Mouse (Mus musculus) left cerebral cortex, postnatal 4 days (tissue): ENCODE results near the gene Cul3. TPM values are rescaled to one million over a fixed set of nuclear protein-coding genes. Genes with fewer than 3 reads are reported as not detected.
"Not testable (repeated sequence)": the region's sequence is repeated elsewhere in the genome, so short reads cannot be mapped to it uniquely, and the experiment has no call there.

Experiments used
- DNase-seq: peaks from one replicate; pipeline ENCODE4 v3.0.0-alpha.2; 2022
- intact Hi-C: fragments of 180-260 bp; cut with DNase I; formaldehyde crosslinking; loops from one replicate; pipeline ENCODE4 v1.15.1; 2025
- total RNA-seq, 2 experiments: library from RNA; stranded (reverse); gene quantifications; 2 replicates each; pipeline ENCODE4 v1.2.3; 2021

Cul3 gene
- 100 to 1,000 TPM; 139 to 153 TPM for total RNA-seq

- DNase-seq, result peak; percentile 100
- intact Hi-C loops, result no loop called here
Measured at GRCm38 (mm10) chr1:80340436-80341376, at the start of gene Cul3. Cul3 (minus strand) TSS chr1:80340480.

GRCm38 (mm10) chr1:80389518-80389917 is 49.2 kb upstream of the Cul3 start:
- intact Hi-C loops, result loop anchor here (10.0 kb wide), 1 partner anchor 115 kb away; no protein-coding TSS in a partner anchor
- DNase-seq, result no peak

DNA sequence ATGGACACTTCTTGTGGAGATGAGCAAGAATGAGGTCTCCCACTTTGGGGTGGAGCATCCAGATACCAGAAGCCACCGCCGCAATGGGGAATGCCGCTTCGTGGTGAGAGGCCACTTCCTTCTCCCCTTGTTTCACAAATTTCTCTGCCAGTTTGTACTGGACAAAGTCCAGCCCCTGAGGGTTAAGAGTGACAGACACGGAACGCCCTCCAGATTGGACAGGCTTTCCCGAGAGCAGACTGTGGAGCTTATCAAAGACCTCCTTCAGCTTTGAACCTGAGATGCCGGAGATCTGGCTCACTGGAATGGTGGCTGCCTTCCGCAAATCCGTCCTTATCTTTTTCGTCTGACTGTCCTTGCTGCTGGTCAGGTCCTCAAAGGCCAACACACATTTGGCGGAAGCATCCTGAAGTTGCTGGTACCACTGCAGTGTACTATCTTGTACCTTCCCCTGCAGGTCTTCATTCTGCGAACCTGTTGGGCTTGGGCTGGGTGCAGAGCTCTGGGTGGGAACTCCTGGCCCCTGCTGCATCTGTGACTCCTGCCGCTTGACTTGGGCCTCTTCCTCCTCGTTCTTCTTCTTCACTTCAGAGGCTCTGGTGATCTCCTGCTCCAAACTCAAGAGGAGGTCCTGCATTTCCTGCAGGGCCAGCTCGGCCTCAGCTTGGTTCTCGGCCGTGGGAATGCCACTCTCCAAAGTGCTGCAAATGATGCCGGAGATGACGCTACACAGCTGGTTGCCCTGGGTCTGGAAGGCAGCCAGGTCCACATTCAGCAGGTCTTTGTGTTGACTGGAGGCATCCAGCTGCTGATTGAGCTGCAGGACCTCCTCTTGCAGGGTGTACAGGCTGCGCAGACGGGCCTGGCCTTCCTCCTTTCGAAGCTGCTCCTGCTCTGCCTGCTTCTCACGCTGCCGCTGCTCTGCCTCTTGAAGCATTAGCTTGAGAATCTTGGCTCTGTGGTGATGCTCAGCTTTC is 43.6 kb upstream of the Cul3 start:
- intact Hi-C loops, result loop anchor here (10.0 kb wide), 1 partner anchor 121 kb away; no protein-coding TSS in a partner anchor

DNA sequence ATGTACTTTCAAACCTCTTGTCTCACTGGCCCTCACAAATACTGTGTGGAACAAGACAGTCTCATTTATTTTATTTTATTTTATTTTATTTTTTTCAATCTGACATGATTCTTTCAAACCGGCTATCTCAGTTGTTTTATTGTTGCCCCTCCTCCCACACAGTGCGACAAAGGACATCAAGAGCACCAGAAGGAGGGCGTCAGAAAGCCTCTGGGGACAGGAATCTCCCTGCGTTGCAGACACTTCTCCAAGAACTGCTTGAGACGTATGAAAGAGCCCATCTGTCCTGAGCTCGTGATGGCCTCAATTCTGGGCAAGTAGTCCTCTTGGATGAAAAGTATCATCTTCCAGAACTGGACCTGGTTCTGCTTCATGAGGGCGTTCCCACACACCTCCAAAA is 42.6 kb upstream of the Cul3 start:
- no peak for DNase-seq
- intact Hi-C loops, result loop anchor here (10.0 kb wide), 1 partner anchor 122 kb away; no protein-coding TSS in a partner anchor

More for the DNA sequence above, 43.6 kb upstream of the Cul3 start:
- DNase-seq, result peak; percentile 15

DNA sequence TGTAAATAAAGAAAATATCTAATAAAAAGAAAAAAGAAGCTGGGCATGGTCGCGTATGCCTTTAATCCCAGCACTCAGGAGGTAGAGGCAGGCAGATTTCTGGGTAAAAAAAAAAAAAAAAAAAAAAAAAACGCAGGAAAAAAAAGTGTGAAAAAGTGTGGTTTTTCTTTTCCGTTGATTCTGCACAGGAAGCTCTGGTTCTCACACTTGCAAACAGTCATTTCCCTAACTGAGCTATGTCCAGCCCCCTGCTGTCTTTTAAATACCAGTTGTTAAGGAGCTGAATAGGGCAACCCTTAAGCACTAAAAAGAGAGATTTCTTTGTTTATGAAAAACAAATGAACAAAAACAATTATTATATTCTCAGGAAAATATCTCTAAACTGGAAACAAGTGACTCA is 41.0 kb upstream of the Cul3 start:
- intact Hi-C loops, result loop anchor here (10.0 kb wide), 1 partner anchor 123 kb away; no protein-coding TSS in a partner anchor
- DNase-seq, result no peak

DNA sequence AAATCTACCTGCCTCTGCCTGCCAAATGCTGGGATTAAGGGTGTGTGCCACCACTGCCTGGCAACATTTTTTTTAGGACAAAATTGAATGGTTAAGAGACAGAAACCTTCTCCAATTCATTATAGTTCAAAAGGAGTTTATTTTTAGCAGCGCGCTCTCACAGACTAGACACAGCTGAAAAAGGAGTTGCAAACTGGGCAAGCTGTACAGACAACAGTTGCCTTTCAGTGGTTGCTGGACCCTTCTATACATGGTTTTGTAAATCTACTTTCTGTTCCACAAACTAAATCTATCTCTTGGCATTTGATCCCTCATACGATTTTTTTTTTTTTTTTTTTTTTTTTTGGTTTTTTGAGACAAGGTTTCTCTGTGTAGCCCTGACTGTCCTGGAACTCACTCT is 31.7 kb upstream of the Cul3 start:
- no peak for DNase-seq
- intact Hi-C loops, result no loop called here

- intact Hi-C loops, result no loop called here
- no peak for DNase-seq
Measured at GRCm38 (mm10) chr1:80371189-80371889, 31.1 kb upstream of the Cul3 start.

- intact Hi-C loops, result no loop called here
- DNase-seq, result no peak
Measured at GRCm38 (mm10) chr1:80363486-80363885, 23.2 kb upstream of the Cul3 start.

DNA sequence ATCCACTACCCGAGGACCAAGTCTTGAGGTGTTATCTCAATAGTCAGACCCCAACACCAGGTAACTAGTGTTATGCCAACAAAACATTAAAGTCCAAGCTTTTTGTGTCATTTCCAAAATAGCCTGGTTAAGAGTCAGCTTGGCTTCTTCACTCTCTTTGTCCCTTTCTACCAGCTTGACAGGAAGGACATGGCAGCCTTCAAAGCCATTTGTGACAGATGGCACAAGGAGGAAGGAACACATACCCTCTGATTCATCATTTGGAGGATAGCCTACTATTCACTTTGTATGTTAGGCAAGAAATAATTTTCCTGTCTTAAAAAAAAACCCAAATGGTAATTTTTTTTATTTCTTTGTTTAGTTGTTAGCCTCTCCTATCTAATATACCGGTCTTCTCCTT is 22.7 kb upstream of the Cul3 start:
- no peak for DNase-seq
- intact Hi-C loops, result no loop called here

DNA sequence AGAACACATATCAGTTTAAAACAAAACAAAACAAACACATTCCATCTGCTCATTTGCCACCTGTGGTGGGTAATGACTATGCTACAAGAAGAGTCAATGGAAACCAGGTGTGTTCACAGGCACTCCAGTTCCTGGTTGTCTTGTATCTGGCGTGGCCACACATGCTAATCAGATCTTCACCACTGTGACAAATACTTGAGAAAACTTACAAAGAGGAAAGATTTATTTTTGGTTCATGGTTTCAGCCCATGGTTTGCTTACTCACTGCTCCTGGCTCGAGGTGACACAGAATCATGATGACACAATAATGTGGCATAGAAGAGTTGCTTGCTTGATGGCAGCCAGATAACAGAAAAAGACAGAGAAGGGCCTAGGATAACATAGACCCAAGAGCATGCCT is 22.1 kb upstream of the Cul3 start:
- intact Hi-C loops, result no loop called here
- DNase-seq, result no peak

- intact Hi-C loops, DNase-seq: not testable (repeated sequence)
Measured at GRCm38 (mm10) chr1:80361771-80362170, 21.5 kb upstream of the Cul3 start.

DNA sequence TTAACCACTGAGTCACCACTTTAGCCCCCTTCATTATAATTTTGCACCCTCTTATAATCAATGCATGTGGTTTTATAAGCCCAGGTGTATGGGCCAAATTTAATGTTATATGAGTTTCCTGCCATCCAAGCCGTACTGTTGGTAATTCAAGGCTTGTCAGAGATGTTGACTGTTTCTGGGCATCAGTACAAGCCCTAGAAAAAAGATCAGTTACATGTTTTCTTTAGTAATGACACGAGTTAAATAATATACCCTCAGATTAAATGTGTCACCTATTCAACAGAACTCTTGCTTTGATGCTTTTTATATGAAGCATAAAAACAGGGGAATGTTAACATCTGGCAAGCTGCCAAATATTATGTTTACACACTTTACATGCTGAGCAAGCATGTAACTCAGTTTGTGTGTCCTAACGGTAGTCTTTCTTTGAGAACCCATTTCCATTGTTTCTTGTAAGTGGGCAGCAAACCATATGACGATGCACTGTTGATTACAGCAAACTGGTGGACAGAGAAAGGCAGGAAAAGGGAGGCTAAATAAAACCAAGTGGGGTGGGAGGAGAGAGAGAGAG is 19.8 kb upstream of the Cul3 start:
- no peak for DNase-seq
- intact Hi-C loops, result no loop called here

DNA sequence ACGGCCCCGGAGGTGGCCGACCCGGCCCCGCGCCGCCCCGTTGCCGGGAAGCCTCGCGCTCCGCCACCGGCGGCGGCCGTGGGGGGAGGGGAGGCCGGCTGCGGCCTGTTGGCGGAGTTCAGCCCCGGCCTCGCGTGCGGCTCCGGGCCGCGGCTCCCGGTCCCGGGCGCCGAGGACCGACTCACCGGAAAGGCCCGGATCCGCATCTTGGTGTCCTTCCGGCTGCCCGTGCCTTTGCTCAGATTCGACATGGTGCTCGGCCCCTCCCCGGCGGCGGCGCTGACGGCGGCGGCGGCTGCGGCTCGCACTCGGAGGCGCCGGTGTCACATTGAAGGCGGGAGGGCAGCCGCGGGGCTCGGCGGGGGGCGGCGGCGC is 232 bp downstream of the Cul3 start:
- peak; percentile 66 for DNase-seq
- intact Hi-C loops, result no loop called here

DNA sequence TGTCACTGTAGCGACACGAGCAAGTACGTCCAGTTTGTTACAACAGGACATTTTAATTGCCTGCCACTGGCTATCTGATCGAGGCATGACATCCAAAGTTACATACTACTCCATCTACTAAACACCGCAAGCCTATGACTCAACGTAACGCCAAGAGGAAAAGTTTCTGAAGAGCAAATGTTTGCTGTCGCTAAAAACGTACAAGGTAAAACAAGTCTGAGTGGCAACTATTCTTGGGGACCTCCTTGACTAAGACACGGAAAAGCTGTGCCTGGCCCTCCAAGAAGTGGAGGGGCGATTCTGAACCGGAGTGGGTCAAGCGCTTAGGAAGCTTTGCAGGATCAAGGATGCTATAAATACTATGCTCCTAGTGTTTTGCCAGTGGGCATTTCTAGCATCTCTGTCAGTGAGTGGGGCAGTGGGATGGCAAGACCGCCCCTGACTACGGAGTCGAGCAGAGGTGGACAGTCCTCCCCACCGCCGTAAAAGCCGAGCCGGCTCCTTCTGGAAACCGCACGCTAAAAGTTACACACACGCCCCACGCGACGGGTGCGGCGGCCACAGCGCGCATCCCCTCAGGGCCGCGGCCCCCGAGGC is 757 bp downstream of the Cul3 start:
- intact Hi-C loops, result no loop called here
- DNase-seq, result peak; percentile 32

DNA sequence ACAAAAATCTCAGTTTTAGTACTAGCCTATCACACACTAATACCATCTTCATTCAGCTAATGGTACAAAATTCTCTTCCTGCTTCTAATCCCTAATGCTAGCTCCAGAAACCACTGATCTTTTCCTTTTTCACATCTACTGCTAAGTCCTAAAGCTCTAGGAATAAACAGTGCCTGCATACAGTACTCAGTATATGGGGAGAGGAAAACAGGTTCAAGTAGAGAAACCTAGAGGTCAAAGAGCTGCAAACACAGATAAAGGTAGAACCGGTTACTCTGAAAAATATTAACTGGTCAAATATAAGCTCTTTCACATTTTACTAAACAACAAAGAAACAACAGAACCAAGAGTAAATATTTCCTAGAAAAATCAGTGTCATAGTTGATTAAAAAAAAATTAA is 1.9 kb downstream of the Cul3 start:
- no peak for DNase-seq
- intact Hi-C loops, result no loop called here

DNA sequence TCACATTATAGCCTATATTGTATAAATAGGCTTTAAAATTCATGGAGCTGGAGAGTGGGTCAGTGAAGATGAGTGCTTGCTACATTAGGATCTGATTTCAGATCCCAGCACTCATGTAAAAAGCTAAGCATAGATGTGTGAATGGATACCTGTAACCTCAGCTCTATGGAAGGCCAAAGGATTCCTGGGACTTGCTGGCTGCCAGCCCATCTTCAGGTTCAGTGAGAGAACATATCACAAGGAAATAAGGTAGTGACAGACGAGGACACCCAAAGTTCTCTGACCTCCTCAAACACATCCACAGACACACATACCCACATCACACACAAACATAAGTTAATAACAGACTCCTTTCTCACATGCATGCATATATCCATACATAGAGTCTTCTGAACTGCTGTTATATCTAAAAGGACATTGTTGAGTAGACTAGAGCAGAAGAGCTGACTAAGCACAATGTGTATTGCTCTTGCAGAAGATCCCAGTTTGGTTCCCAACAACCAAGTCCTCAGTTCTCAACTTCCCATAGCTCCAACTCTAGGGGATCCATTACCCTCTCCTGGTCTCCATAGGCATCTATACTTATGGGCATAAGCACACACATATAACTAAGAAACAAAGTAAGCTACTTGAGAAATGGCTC is 4.4 kb downstream of the Cul3 start:
- intact Hi-C loops, result no loop called here
- DNase-seq, result no peak

DNA sequence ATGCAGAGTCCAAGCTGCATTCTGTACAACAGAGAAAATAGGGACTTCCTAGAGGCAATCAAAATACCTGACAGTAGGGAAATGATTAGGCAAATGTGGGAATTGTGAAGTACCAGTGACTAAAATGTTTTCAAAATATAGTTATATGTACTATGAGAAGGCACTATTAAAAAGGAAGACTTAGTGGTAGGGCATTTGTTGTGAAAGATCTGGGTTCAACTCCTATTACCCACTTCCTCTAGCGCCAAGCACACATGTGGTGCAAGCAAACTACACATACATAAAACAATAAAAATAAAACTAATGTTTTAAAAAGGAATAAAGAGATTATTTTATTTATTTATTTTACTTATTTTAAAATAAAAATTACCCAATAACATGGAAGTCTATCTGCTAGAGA is 5.2 kb downstream of the Cul3 start:
- intact Hi-C loops, result no loop called here
- no peak for DNase-seq

GRCm38 (mm10) chr1:80330970-80331369 is 9.3 kb downstream of the Cul3 start:
- DNase-seq, result no peak
- intact Hi-C loops, result no loop called here

DNA sequence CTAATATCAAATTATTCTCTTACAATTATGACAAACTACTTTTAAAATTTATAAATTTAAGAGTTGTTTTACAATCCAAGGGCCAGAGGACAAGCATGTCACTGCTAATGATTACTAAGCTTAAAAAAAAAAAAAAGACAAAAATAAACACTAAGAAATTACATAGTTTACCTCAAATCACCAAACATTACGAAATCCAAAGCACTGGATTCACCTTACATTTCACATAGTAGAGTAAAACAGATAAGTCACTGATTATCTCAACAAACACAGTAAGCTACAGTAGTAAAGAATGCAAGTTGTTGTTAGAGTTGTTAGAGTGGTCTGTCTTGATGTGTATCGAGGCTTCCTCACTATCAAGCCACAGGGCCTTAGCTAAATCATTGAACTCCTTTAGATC is 14.5 kb downstream of the Cul3 start:
- intact Hi-C loops, result no loop called here
- no peak for DNase-seq
